Mouse (Mus musculus) forebrain, embryonic 15.5 days (tissue): ENCODE data around the gene Ppm1m. TPM values are rescaled to one million over a fixed set of nuclear protein-coding genes. Genes with fewer than 3 reads are reported as not detected.
"Not testable (repeated sequence)": the region's sequence is repeated elsewhere in the genome, so short reads cannot be mapped to it uniquely, and the experiment has no call there.

Experiments used
- ATAC-seq: fragments of 200-750 bp; cut with Nextera tagmentation; replicated peaks from 2 replicates; pipeline ENCODE4 v1.8.0; 2017; ENCODE audit warnings: mild to moderate bottlenecking, moderate TSS enrichment, moderate library complexity
- H3K27ac ChIP-seq: fragments of 300-500 bp; sonication (generic); replicated peaks from 2 replicates; pipeline ENCODE4 v1.5.1; 2015; ENCODE audit warnings: mild to moderate bottlenecking, inconsistent platforms
- H3K27me3 ChIP-seq: fragments of 300-500 bp; sonication (generic); 2 replicates; pipeline ENCODE4 v1.6.1; 2015; ENCODE audit warnings: inconsistent platforms
- H3K36me3 ChIP-seq: fragments of 300-500 bp; sonication (generic); 2 replicates; pipeline ENCODE4 v1.6.1; 2015; ENCODE audit warnings: mild to moderate bottlenecking, inconsistent platforms
- H3K4me1 ChIP-seq: fragments of 300-500 bp; sonication (generic); 2 replicates; pipeline ENCODE4 v1.6.1; 2015; ENCODE audit warnings: inconsistent platforms
- H3K4me2 ChIP-seq: fragments of 300-500 bp; sonication (generic); replicated peaks from 2 replicates; pipeline ENCODE4 v1.6.1; 2015; ENCODE audit warnings: mild to moderate bottlenecking, inconsistent platforms
- H3K4me3 ChIP-seq: fragments of 300-500 bp; sonication (generic); 2 replicates; pipeline ENCODE4 v1.5.1; 2015; ENCODE audit warnings: mild to moderate bottlenecking, inconsistent platforms
- H3K9ac ChIP-seq: fragments of 300-500 bp; sonication (generic); replicated peaks from 2 replicates; pipeline ENCODE4 v1.6.1; 2015; ENCODE audit warnings: mild to moderate bottlenecking, inconsistent platforms
- H3K9me3 ChIP-seq: fragments of 300-500 bp; sonication (generic); 2 replicates; pipeline ENCODE4 v1.6.1; 2016; ENCODE audit warnings: inconsistent platforms
- WGBS: fragments of 180-500 bp; shearing (Covaris S2); methylation state at CpG from one replicate; pipeline ENCODE4 v1.1.7; 2015; ENCODE audit warnings: mixed read lengths; 5-methylcytosine and 5-hydroxymethylcytosine counted together
- polyA plus RNA-seq: library from polyadenylated mRNA; unstranded; fragments of >200 nt; fragmentation: Nextera tagmentation; extraction: Ambion mirVana; gene quantifications from 2 replicates; pipeline ENCODE4 v1.2.1, GENCODE M21; 2015

The Ppm1m gene
- polyA plus RNA-seq, 1 experiment from 2014 or later, result 15.8 TPM

DNA sequence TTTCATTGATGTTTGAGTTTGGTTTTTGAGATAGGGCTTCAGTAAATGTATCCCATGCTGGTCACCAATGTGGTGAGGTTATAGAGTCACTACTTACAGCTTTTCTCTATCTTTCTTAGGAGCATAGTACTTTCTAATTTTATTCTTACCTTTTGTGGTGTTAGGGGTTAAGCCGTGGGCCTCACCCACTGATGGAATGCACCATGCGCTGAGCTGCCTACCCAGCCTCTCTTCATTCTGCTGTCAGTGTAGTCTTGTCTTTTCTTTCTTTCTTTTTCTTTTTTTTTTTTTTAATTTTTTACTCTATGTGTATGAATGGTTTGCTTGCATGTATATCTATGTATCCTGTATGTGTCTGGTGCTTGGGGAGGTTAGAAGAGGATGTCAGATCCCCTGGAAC, 20.1 kb downstream of the Ppm1m start:
- Histone ChIP-seq H3K4me2 (no peak overlapping the region), H3K4me3 (no peak overlapping the region), H3K27me3 (no peaks in the 10 kb centered on the region), H3K9ac (no peak overlapping the region), H3K27ac (no peak overlapping the region), H3K4me1 (peaks cover 13% of the 10 kb centered on the region), H3K36me3 (peaks cover 78% of the 10 kb centered on the region), H3K9me3 (no peaks in the 10 kb centered on the region)
- 87% methylated on average over 2 of the region's 2 CpGs for WGBS
- ATAC-seq, result no peak

DNA sequence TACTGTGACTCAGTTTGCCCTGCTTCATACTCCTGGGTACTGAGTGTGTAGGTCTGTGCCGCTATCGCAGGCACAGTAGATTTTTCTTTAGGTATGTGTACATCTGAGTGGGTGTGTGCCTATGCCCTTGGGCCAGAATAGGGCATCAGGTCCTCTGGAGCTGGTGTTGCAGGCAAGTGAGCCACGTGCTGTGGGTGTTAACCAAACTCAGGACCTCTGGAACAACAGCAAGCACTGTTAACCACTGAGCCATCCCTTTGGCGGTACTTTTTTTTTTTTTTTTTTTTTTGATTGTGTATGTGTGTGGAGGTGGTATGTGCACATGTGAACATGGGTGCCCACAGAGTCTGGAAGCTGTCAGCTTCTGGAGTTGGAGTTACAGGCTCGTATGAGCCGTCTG, 21.7 kb downstream of the Ppm1m start:
- H3K9me3 ChIP-seq, result no peaks in the 10 kb centered on the region
- H3K4me3 ChIP-seq, result no peak overlapping the region
- 92% methylated on average over 6 of the region's 6 CpGs for WGBS
- no peak for ATAC-seq
- no peak overlapping the region for H3K4me2 ChIP-seq
- no peak overlapping the region for H3K9ac ChIP-seq
- peaks cover 28% of the 10 kb centered on the region for H3K4me1 ChIP-seq
- H3K36me3 ChIP-seq, result peaks cover 61% of the 10 kb centered on the region
- H3K27me3 ChIP-seq, result no peaks in the 10 kb centered on the region
- no peak overlapping the region for H3K27ac ChIP-seq

DNA sequence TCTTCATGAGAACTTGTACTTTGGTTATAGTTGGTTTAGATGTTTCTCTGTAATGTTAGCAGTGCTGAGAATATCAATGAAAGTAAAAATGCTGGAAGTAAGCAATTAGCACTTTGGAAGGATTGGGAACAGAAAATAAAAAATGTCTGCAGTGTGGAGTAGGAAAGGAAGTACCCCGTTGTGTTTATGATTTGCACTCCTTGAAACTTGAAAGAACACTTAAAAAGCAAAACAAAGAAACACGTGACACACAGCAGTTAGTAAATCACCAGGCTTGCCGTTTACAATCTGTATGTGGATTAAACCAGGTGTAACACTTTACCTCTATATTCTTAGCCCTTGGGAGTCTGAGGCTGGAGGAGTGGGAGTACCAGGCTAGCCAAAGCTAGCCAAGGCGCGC, 22.8 kb downstream of the Ppm1m start:
- no peak overlapping the region for H3K27ac ChIP-seq
- peaks cover 38% of the 10 kb centered on the region for H3K4me1 ChIP-seq
- H3K4me2 ChIP-seq, result no peak overlapping the region
- no peak for ATAC-seq
- H3K4me3 ChIP-seq, result no peak overlapping the region
- 84% methylated on average over 5 of the region's 5 CpGs for WGBS
- H3K36me3 ChIP-seq, result peaks cover 51% of the 10 kb centered on the region
- H3K9ac ChIP-seq, result no peak overlapping the region
- no peaks in the 10 kb centered on the region for H3K27me3 ChIP-seq
- H3K9me3 ChIP-seq, result no peaks in the 10 kb centered on the region

DNA sequence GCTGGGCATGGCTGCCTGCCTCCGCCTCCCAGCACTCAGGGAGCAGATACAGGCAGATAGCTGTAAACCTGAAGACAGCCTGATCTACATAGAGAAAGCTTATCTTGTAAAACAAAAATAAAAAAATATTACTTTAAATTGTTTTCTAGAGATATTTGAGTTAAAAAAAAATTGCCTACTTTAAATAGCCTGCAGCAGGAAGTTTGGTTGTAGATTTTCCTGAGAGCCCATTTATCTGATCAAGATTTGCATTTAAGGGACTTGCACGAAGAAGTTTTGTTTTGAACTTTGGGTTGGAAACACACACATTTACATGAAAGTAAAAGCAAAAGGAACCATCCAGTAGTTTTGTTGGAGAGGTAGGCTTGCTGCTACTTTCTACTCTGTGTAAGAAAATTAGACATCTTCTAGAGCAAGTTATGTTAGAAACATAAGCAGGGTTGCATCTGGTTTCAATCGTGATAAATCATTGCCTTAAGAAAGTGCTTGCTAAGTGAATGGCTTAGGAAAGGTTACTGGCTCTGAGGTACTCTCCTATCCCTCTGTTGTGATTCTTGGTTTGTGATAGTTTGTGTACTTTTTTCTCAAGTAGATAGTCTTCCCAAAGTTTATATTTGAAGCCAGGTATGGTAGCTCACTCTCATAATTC, 23.9 kb downstream of the Ppm1m start:
- H3K4me2 ChIP-seq, result no peak overlapping the region
- H3K36me3 ChIP-seq, result peaks cover 40% of the 10 kb centered on the region
- H3K27ac ChIP-seq, result no peak overlapping the region
- H3K4me3 ChIP-seq, result no peak overlapping the region
- 84% methylated on average over 3 of the region's 3 CpGs for WGBS
- peaks cover 38% of the 10 kb centered on the region for H3K4me1 ChIP-seq
- H3K27me3 ChIP-seq, result no peaks in the 10 kb centered on the region
- H3K9ac ChIP-seq, result no peak overlapping the region
- no peaks in the 10 kb centered on the region for H3K9me3 ChIP-seq
- ATAC-seq, result no peak

DNA sequence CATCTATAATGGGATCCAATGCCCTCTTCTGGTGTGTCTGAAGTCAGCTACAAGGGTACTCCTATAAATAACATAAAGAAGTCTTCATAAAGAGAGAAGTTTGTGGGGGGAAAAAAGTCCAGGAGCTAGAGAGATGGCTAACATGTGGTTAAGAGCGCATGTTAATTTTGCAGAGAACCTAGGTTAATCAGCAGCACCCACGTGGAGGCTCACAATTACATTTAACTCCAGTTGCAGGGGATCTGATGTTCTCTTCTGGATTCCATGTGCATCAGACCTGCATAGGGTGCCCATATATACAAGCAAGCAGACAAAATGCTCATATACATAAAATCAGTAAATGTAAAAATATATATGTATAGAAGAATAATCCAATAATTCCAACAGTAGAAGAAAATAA, 26.2 kb downstream of the Ppm1m start:
- Histone ChIP-seq H3K9ac (no peak overlapping the region), H3K4me1 (peaks cover 46% of the 10 kb centered on the region), H3K36me3 (peaks cover 18% of the 10 kb centered on the region), H3K9me3 (no peaks in the 10 kb centered on the region), H3K27me3 (no peaks in the 10 kb centered on the region), H3K27ac (no peak overlapping the region), H3K4me2 (peak overlapping the region; percentile 82), H3K4me3 (peak overlapping the region; percentile 94)
- no peak for ATAC-seq
- 57% methylated on average over 2 of the region's 2 CpGs for WGBS

DNA sequence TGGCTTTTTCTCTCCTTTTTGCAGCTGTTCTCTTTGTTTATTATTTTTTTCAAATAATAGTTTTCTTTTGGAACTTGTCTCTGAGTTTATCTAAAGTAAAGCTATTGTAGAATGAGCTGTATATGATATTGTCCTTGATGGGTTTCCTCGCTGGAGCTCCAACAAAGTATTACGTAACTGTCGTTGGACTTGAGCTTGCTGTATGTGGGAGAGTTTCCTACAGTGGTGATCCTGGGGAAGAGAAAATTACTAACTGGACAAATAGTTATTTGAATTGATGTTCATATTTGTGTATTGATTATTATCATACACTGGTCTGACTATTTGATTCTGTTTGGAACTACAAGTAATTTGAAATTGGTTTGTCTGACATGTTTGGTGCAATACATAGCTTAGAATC, 27.0 kb downstream of the Ppm1m start:
- Histone ChIP-seq H3K36me3 (peaks cover 10% of the 10 kb centered on the region), H3K9ac (peak overlapping the region; percentile 82; the same call in 1 of the 2 replicates), H3K27ac (no peak overlapping the region), H3K4me3 (peak overlapping the region; percentile 94), H3K4me1 (peaks cover 46% of the 10 kb centered on the region), H3K9me3 (no peaks in the 10 kb centered on the region), H3K4me2 (peak overlapping the region; percentile 82), H3K27me3 (no peaks in the 10 kb centered on the region)
- 16% methylated on average over 3 of the region's 3 CpGs for whole genome bisulfite sequencing
- ATAC-seq, result no peak

DNA sequence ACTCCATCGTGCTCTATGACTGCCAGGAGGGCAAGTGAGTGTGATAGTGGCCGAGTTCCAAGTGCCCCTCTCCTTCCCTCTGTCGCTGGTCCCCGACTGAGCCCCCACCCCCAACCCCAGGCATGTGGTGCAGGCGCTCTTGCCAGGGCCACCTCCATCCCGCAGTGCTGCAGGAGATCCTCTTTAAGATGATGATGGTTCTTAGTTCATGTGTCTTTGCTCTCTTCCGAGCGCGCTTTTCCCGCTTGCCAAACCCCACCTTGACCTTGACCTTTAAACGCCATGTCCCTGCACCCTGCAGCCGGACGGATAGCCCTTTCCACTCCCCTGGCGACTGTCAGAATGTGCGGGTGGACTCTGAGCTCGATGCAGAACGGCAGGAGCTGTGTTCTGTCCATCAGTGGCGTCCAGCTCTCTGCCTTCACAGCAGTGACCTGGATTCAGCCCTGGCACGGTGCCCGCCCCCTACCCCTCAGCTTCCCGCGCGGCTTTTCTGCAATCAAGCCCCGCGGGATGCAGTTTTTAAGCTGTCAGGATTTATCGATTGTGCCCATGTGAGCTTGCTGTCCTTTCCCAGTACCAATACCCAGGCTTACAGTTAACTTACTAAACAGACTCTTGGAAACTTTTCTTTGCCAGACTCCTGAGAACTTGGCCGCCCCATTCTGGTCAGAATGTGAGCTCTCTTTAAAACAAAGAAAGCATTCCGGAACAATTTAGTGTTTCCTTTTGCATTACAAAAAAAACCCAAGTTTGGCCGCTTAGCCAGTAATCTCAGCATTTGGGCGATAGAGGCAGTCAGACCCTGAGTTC, 28.0 kb downstream of the Ppm1m start:
- under 1% methylated on average over 30 of the region's 30 CpGs for WGBS
- peak overlapping the region; percentile 82 for H3K9ac ChIP-seq
- peak overlapping the region; percentile 82 for H3K4me2 ChIP-seq
- peak; percentile 69 for ATAC-seq
- no peaks in the 10 kb centered on the region for H3K9me3 ChIP-seq
- H3K27me3 ChIP-seq, result no peaks in the 10 kb centered on the region
- peak overlapping the region; percentile 94 for H3K4me3 ChIP-seq
- peak overlapping the region; percentile 98 for H3K27ac ChIP-seq
- H3K36me3 ChIP-seq, result 0 out of 2 replicates have a peak, but pooled peaks cover under 1% of the 10 kb centered on the region
- H3K4me1 ChIP-seq, result peaks cover 46% of the 10 kb centered on the region

DNA sequence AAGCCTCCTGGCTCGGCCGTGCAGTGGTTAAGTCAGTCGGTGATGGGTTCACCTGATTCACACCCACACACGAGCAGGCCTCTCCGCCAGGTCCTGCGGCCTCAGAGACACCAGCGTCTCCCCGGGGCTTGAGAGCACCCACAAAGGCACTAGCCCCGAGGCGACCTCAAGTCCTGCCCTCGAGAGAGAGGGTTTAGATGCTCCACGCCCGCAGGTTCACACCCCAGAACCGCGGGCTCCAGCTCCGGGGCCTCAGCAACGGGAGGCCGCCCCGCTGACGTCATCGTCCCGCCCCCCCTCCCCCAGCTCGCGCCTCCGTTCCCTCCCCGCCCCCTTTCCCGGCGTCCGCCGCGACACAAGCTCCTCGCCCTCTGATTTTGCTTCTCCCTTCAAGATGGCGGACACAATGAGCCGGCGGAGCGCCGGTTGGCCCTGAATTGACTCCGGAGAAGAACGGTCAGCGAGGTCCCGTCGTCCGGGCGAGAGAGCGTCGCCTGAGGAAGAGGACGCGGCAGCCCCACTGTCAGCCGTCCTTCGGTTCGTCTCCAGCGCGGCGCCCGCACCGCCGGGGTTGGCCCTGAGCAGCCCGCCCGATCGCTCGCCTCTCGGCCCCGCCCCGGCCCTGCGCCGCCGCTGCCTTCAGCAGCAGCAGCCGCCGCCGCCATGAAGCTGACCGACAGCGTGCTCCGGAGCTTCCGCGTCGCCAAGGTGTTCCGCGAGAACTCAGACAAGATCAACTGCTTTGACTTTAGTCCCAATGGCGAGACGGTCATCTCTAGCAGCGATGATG, 28.8 kb downstream of the Ppm1m start, which contains the start of gene Wdr82:
Gene Wdr82 (plus strand): TSS at position 373 of the 790 bp plus-strand sequence.
- H3K9me3 ChIP-seq, result no peaks in the 10 kb centered on the region
- under 1% methylated on average over 78 of the region's 81 CpGs for WGBS
- peak within 1 kb of the TSS; percentile 82 for H3K4me2 ChIP-seq
- ATAC-seq, result peak; percentile 93
- H3K9ac ChIP-seq, result peak within 1 kb of the TSS; percentile 82
- no peaks in the 10 kb centered on the region for H3K27me3 ChIP-seq
- H3K4me3 ChIP-seq, result peak within 1 kb of the TSS; percentile 94
- peak within 1 kb of the TSS; percentile 98 for H3K27ac ChIP-seq
- peaks cover 44% of the 10 kb centered on the region for H3K4me1 ChIP-seq
- no peaks in the 10 kb centered on the region for H3K36me3 ChIP-seq

DNA sequence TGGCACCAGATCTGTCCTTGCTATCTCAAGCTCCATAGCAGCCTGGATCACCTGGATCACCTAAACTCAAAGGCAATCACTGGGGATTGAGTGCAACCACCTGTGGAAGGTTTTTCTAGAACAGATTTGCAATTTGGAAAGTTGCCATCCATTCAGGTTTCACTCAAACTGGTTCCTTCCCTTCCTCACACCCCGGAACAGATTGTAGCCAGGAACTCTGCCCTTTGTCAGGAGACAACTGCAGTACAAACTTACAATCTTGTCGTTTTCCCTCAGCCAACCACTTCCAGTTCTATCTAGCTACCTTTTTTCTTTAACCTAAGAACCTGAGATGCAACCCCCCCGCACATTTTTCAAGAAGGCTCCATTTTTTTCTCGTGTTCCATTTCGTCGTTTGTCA, 29.6 kb downstream of the Ppm1m start:
- Histone ChIP-seq H3K36me3 (no peaks in the 10 kb centered on the region), H3K4me1 (peaks cover 36% of the 10 kb centered on the region), H3K4me2 (peak overlapping the region; percentile 68), H3K9ac (peak overlapping the region; percentile 82; the same call in 1 of the 2 replicates), H3K27me3 (no peaks in the 10 kb centered on the region), H3K4me3 (peak overlapping the region; percentile 94), H3K9me3 (no peaks in the 10 kb centered on the region), H3K27ac (0 out of 2 replicates have a peak overlapping the region, but pooled peaks have one; percentile 98)
- 36% methylated on average over 6 of the region's 6 CpGs for WGBS
- no peak for ATAC-seq

DNA sequence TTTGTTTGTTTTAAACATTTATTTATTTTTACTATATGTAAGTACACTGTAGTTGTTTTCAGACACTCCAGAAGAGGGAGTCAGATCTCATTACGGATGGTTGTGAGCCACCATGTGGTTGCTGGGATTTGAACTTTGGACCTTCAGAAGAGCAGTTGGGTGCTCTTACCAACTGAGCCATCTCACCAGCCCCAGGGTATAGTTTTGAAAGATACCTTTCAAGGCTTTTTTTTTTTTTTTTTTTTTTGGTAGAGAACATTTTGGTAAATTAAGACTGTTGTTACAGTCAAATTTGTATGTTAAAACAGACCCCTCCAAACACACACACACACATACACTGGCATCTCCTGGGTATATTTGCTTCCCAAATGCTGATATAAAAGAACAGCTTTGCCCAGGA, 30.5 kb downstream of the Ppm1m start:
- not testable (repeated sequence) for H3K9ac ChIP-seq, ATAC-seq
- 71% methylated on average over 1 of the region's 1 CpGs for WGBS

DNA sequence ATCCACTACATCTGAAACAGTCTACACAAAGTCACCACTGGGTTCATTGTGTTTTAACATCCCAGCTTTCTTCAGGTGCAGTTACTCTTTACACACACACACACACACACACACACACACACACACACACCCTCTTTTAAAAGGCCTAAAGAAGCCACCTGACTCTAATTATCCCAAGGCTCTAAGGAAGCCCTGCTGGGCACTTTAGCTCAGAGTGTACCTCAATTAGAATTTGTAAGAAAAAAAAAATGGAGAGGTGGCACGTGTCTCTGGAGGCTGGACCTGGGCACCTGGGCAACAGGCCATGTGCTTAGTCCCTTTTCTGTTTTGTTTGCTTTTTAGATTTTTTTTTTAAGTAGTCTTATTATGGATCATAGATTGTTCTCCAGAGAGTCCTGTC, 31.8 kb downstream of the Ppm1m start:
- ATAC-seq, result no peak
- Histone ChIP-seq H3K4me2 (no peak overlapping the region), H3K4me1 (peaks cover 17% of the 10 kb centered on the region), H3K9ac (no peak overlapping the region), H3K27me3 (no peaks in the 10 kb centered on the region), H3K36me3 (no peaks in the 10 kb centered on the region), H3K9me3 (no peaks in the 10 kb centered on the region), H3K4me3 (no peak overlapping the region), H3K27ac (no peak overlapping the region)
- 26% methylated on average over 1 of the region's 1 CpGs for WGBS

More for the DNA sequence above, 30.5 kb downstream of the Ppm1m start:
- H3K4me3 ChIP-seq, H3K27ac ChIP-seq, H3K27me3 ChIP-seq, H3K36me3 ChIP-seq, H3K9me3 ChIP-seq, H3K4me2 ChIP-seq: not testable (repeated sequence)
- H3K4me1 ChIP-seq, result peaks cover 29% of the 10 kb centered on the region

DNA sequence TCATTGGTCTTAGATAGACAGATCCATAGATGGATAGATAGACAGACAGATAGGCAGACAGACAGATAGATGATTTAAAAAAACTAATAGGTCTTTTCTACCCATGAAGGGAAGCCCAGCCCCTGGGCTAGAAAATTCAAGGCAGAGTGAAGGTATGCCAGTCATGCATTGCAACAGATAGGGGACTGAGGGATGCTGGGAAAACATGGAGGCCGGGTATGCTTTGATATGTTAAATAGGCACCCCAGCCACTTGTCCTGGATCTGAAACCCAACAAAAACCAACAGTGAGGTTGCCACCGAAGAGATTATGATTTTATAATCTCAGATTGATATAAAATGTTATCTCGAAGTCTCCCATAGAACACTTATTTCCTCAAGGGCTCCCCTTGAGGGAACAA, 32.3 kb downstream of the Ppm1m start:
- ATAC-seq, result no peak
- 72% methylated on average over 3 of the region's 3 CpGs for WGBS
- H3K27me3 ChIP-seq, result no peaks in the 10 kb centered on the region
- no peak overlapping the region for H3K9ac ChIP-seq
- no peak overlapping the region for H3K27ac ChIP-seq
- no peaks in the 10 kb centered on the region for H3K36me3 ChIP-seq
- H3K4me3 ChIP-seq, result no peak overlapping the region
- no peak overlapping the region for H3K4me2 ChIP-seq
- peaks cover 12% of the 10 kb centered on the region for H3K4me1 ChIP-seq
- H3K9me3 ChIP-seq, result no peaks in the 10 kb centered on the region
